Mouse (Mus musculus): ENCODE data around the gene Zfp683.

GRCm38 (mm10) chr4:134041317-134042123 is 12.1 kb upstream of the Zfp683 start:
- TF ChIP-seq EP300 (IDR thresholded peaks at IDR 0.05; ENCODE audit: low read depth) (no peak), CTCF (IDR thresholded peaks at IDR 0.05; ENCODE audit: low read depth) (no peak)

All from heart, postnatal 0 days (tissue).